Mouse (Mus musculus): ENCODE results near the gene Gm7861. TPM values are rescaled to one million over a fixed set of nuclear protein-coding genes. Genes with fewer than 3 reads are reported as not detected.
"Not testable (repeated sequence)": the region's sequence is repeated elsewhere in the genome, so short reads cannot be mapped to it uniquely, and the experiment has no call there.

Gm7861 gene
- not detected for total RNA-seq (2022)

GRCm38 (mm10) chr8:21594408-21594807 lies at the start of gene Gm7861:
Gm7861 (minus strand) TSS chr8:21594508.
- not testable (repeated sequence) for DNase-seq (ENCODE audit: low spot score in 2 of 2)

GRCm38 (mm10) chr8:21617883-21618282 lies 23.6 kb upstream of the Gm7861 start, which contains the start of gene Defa26:
Defa26 (plus strand) TSS chr8:21618183.
- DNase-seq (ENCODE audit: low spot score in 2 of 2), result not testable (repeated sequence)

- not testable (repeated sequence) for DNase-seq (ENCODE audit: low spot score in 2 of 2)
Observed at GRCm38 (mm10) chr8:21582706-21583105, 11.6 kb downstream of the Gm7861 start, which contains the start of gene Defa28. Defa28 (plus strand) TSS chr8:21583006.

GRCm38 (mm10) chr8:21565086-21565485 lies 29.2 kb downstream of the Gm7861 start, which contains the start of gene Defa37:
Defa37 (plus strand) TSS chr8:21565386.
- not testable (repeated sequence) for DNase-seq (ENCODE audit: low spot score in 2 of 2)

Other genes with a start within 250 kb of the Gm7861 start
- not detected for gene Defa2, start 216.0 kb downstream of the Gm7861 start, total RNA-seq (2022)
- not detected for gene Defa33, start 202.7 kb downstream of the Gm7861 start, total RNA-seq (2022)
- not detected for gene Defa36, start 167.1 kb downstream of the Gm7861 start, total RNA-seq (2022)
- gene Gm7849, start 137.9 kb downstream of the Gm7861 start, total RNA-seq (2022), result not detected
- not detected for gene Defa20, start 85.2 kb downstream of the Gm7861 start, total RNA-seq (2022)
- gene Defa32, start 65.5 kb downstream of the Gm7861 start, total RNA-seq (2022), result not detected
- not detected for gene Defa37, start 29.1 kb downstream of the Gm7861 start, total RNA-seq (2022)
- not detected for gene Defa28, start 11.5 kb downstream of the Gm7861 start, total RNA-seq (2022)
- not detected for gene Defa26, start 23.7 kb upstream of the Gm7861 start, total RNA-seq (2022)
- not detected for gene Defa17, start 61.3 kb upstream of the Gm7861 start, total RNA-seq (2022)
- not detected for gene Defa34, start 71.3 kb upstream of the Gm7861 start, total RNA-seq (2022)
- not detected for gene AY761184, start 109.1 kb upstream of the Gm7861 start, total RNA-seq (2022)
- not detected for gene Defa24, start 140.0 kb upstream of the Gm7861 start, total RNA-seq (2022)
- not detected for gene Defb50, start 229.0 kb upstream of the Gm7861 start, total RNA-seq (2022)
- not detected for gene Defb2, start 245.4 kb upstream of the Gm7861 start, total RNA-seq (2022)